Mouse (Mus musculus) ES-E14 (cell line): ENCODE data around the gene Nxpe3. TPM values are rescaled to one million over a fixed set of nuclear protein-coding genes. Genes with fewer than 3 reads are reported as not detected.

Experiments
- DNase-seq: peaks from one replicate; pipeline ENCODE4 v3.0.0-alpha.2; 2013; ENCODE audit warnings: low read depth, low spot score
- H3K27ac ChIP-seq: 2 replicates; pipeline ENCODE4 v1.5.1; 2012; ENCODE audit warnings: low read depth, mild to moderate bottlenecking, low read length, moderate library complexity, mixed read lengths; ENCODE audit not compliant: poor library complexity, insufficient read depth, severe bottlenecking
- H3K36me3 ChIP-seq: 2 replicates; pipeline ENCODE4 v1.6.1; 2012; ENCODE audit warnings: mild to moderate bottlenecking, low read length, moderate library complexity, mixed read lengths; ENCODE audit not compliant: control insufficient read depth, poor library complexity, insufficient read depth, severe bottlenecking
- H3K4me1 ChIP-seq, 2 experiments: fragments of 150-350 bp in 1 of 2; sonication (generic) in 1 of 2; 2 replicates each; pipeline ENCODE4 v1.6.1; 2012; ENCODE audit warnings: low read length in 2 of 2, mild to moderate bottlenecking in 1 of 2, mixed read lengths in 1 of 2; ENCODE audit not compliant: control insufficient read depth in 2 of 2, insufficient read depth in 2 of 2, poor library complexity in 1 of 2
- H3K4me3 ChIP-seq, 2 experiments: fragments of 150-350 bp in 1 of 2; sonication (generic) in 1 of 2; 2 replicates each; pipeline ENCODE4 v1.5.1; 2012; ENCODE audit warnings: low read length in 2 of 2, low read depth in 1 of 2, mild to moderate bottlenecking in 1 of 2, mixed read lengths in 1 of 2; ENCODE audit not compliant: insufficient read depth in 1 of 2, poor library complexity in 1 of 2, severe bottlenecking in 1 of 2
- H3K9ac ChIP-seq: 2 replicates; pipeline ENCODE4 v1.6.1; 2012; ENCODE audit warnings: low read depth, mild to moderate bottlenecking, low read length, mixed read lengths; ENCODE audit not compliant: poor library complexity, insufficient read depth, severe bottlenecking
- H3K9me3 ChIP-seq: fragments of 150-350 bp; sonication (generic); 2 replicates; pipeline ENCODE4 v1.6.1; 2012; ENCODE audit warnings: low read depth, mild to moderate bottlenecking, low read length; ENCODE audit not compliant: control insufficient read depth, insufficient read depth
- CHD2 ChIP-seq: IDR thresholded peaks from 2 replicates; pipeline ENCODE4 v1.6.1; 2014; ENCODE audit warnings: mild to moderate bottlenecking, low read depth, low read length, inconsistent platforms
- HCFC1 ChIP-seq: IDR thresholded peaks from 2 replicates; pipeline ENCODE4 v1.6.1; 2012; ENCODE audit warnings: low read length, inconsistent platforms, borderline replicate concordance; ENCODE audit not compliant: insufficient read depth
- MAFK ChIP-seq: IDR thresholded peaks from 2 replicates; pipeline ENCODE4 v1.6.1; 2014; ENCODE audit warnings: mild to moderate bottlenecking, low read depth, low read length, inconsistent platforms; ENCODE audit not compliant: insufficient read depth
- ZC3H11A ChIP-seq: IDR thresholded peaks from 2 replicates; pipeline ENCODE4 v1.6.1; 2012; ENCODE audit warnings: low read depth, mild to moderate bottlenecking, inconsistent platforms, low read length, borderline replicate concordance
- ZNF384 ChIP-seq: IDR thresholded peaks from 2 replicates; pipeline ENCODE4 v1.6.1; 2012; ENCODE audit warnings: low read depth, low read length, inconsistent platforms
- in situ Hi-C, 2 experiments: fragments of 600-800 bp; cut with MboI; formaldehyde crosslinking; loops; one replicate each; pipeline ENCODE4 v1.15.1; 2025; ENCODE audit warnings: low sequenced_read_pairs in 2 of 2, inconsistent platforms in 1 of 2; ENCODE audit not compliant: unreplicated experiment in 2 of 2
- total RNA-seq: library from RNA; depleted of rRNA; stranded (reverse); fragments of 300-350 nt; gene quantifications from 2 replicates; pipeline ENCODE4 v1.2.3, GENCODE M21; 2012

Nxpe3 gene
- total RNA-seq, 1 experiment, result 1.7 TPM

DNA sequence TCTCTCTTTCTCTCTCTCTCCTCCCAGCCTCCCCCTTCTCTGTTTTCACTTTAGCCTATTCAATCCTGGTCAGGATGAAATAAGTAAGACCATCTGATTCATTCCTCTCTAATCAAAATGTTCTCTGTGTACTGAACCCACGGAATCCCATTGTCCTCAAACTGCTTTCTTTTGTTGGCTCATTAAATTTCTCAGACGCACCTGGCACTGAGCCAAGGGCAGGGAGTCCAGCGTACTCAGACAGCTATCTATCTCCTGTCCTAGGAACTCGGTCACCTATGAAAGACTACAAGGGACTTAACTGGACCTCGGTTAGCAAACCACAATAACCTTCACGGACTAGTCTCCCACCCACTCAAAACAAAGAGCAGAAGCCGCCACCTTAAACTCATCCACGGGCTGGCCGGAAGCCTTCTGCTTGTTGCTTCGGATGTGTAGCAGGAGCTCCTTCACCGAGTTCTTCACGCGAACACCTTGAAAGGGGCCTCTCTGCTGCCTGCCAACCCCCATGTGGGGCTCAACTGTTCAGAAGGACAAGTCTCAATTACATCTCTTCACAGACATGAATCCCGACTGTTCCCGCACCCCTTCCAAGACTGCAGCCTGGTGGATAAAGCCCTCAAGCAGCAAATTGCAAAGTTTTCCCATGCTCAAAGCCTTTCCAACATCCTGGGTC, 75.8 kb downstream of the Nxpe3 start:
- Histone ChIP-seq H3K9me3 (no peaks in the 10 kb centered on the region), H3K9ac (no peak overlapping the region), H3K27ac (no peak overlapping the region), H3K4me3 (no peak overlapping the region), H3K4me1 (peaks cover 2 to 12% of the 10 kb centered on the region in 2 experiments; a peak in 3 of 4 replicates), H3K36me3 (peaks cover 20% of the 10 kb centered on the region)
- DNase-seq, result no peak
- in situ Hi-C loops, result no loop called here
- TF ChIP-seq ZC3H11A, result no peak
- no peak for TF ChIP-seq HCFC1
- TF ChIP-seq CHD2, result no peak
- no peak for TF ChIP-seq ZNF384
- TF ChIP-seq MAFK, result no peak

- in situ Hi-C loops, result no loop called here
- peaks cover 25% of the 10 kb centered on the region for H3K36me3 ChIP-seq
- peaks cover 2 to 8% of the 10 kb centered on the region in 2 experiments; a peak in 2 of 4 replicates for H3K4me1 ChIP-seq
- H3K4me3 ChIP-seq, result no peak overlapping the region
- TF ChIP-seq MAFK, result no peak
- TF ChIP-seq ZNF384, result no peak
- no peak for TF ChIP-seq CHD2
- TF ChIP-seq HCFC1, result no peak
- no peak for TF ChIP-seq ZC3H11A
- no peak for DNase-seq
- no peak overlapping the region for H3K9ac ChIP-seq
- no peaks in the 10 kb centered on the region for H3K9me3 ChIP-seq
- no peak overlapping the region for H3K27ac ChIP-seq
Observed at GRCm38 (mm10) chr16:55817717-55818515, 77.2 kb downstream of the Nxpe3 start.

GRCm38 (mm10) chr16:55816202-55816941, 78.7 kb downstream of the Nxpe3 start:
- Histone ChIP-seq H3K27ac (no peak overlapping the region), H3K4me1 (peaks cover 0 to 8% of the 10 kb centered on the region in 2 experiments; a peak in 1 of 4 replicates), H3K36me3 (peaks cover 30% of the 10 kb centered on the region), H3K9me3 (no peaks in the 10 kb centered on the region), H3K9ac (no peak overlapping the region), H3K4me3 (no peak overlapping the region)
- no peak for DNase-seq
- in situ Hi-C loops, result no loop called here
- no peak for TF ChIP-seq HCFC1
- no peak for TF ChIP-seq CHD2
- no peak for TF ChIP-seq ZC3H11A
- no peak for TF ChIP-seq ZNF384
- TF ChIP-seq MAFK, result no peak

DNA sequence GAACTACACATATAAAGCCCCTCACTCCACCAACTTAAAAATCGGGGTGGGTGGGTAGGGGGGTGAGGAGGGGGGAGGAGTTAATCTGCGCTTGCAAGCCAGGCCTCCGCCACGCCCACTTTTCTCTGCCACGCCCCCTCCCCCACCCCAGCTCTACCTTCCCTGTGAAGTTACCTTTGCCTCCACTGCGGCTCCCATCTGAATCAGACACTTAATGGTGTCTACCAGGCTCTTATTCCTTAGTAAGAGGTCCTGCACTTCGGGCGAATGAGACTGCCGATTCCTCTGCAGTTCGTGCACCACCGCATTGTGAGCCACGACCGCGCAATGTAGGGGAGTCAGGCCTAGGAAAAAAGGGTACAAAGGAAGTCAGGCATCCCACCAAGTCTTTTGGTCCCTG, 79.6 kb downstream of the Nxpe3 start:
- H3K27ac ChIP-seq, result no peak overlapping the region
- H3K9ac ChIP-seq, result no peak overlapping the region
- DNase-seq, result no peak
- peaks cover 30% of the 10 kb centered on the region for H3K36me3 ChIP-seq
- H3K4me1 ChIP-seq, result peaks cover 0 to 8% of the 10 kb centered on the region in 2 experiments; a peak in 1 of 4 replicates
- TF ChIP-seq CHD2 (no peak), ZC3H11A (no peak), MAFK (no peak), HCFC1 (no peak), ZNF384 (no peak)
- in situ Hi-C loops, result no loop called here
- peak overlapping the region; percentile 30 to 39; a peak in 2 of 4 replicates for H3K4me3 ChIP-seq
- no peaks in the 10 kb centered on the region for H3K9me3 ChIP-seq
